Mouse (Mus musculus) hindbrain, postnatal 0 days (tissue): ENCODE measurements around the gene Vwa3b. TPM values are rescaled to one million over a fixed set of nuclear protein-coding genes. Genes with fewer than 3 reads are reported as not detected.

Experiments
- ATAC-seq: fragments of 200-750 bp; cut with Nextera tagmentation; 2 replicates; pipeline ENCODE4 v1.8.0; 2017; ENCODE audit warnings: mild to moderate bottlenecking, moderate TSS enrichment, moderate library complexity
- DNase-seq: peaks from one replicate; pipeline ENCODE4 v3.0.0-alpha.2; 2015; ENCODE audit warnings: low spot score
- H3K27ac ChIP-seq: fragments of 300-500 bp; sonication (generic); 2 replicates; pipeline ENCODE4 v1.5.1; 2014; ENCODE audit warnings: mild to moderate bottlenecking
- H3K27me3 ChIP-seq: fragments of 300-500 bp; sonication (generic); 2 replicates; pipeline ENCODE4 v1.6.1; 2014; ENCODE audit warnings: low read length, mixed read lengths; ENCODE audit not compliant: insufficient read depth
- H3K36me3 ChIP-seq: fragments of 300-500 bp; sonication (generic); 2 replicates; pipeline ENCODE4 v1.6.1; 2014; ENCODE audit warnings: low read length, mixed read lengths; ENCODE audit not compliant: insufficient read depth
- H3K4me1 ChIP-seq: fragments of 300-500 bp; sonication (generic); 2 replicates; pipeline ENCODE4 v1.6.1; 2014; ENCODE audit warnings: antibody characterized with exemption, low read length, mixed read lengths; ENCODE audit not compliant: insufficient read depth
- H3K4me2 ChIP-seq: fragments of 300-500 bp; sonication (generic); 2 replicates; pipeline ENCODE4 v1.6.1; 2014; ENCODE audit warnings: low read depth, mild to moderate bottlenecking, low read length, moderate library complexity, mixed read lengths
- H3K4me3 ChIP-seq: fragments of 300-500 bp; sonication (generic); 2 replicates; pipeline ENCODE4 v1.5.1; 2014; ENCODE audit warnings: low read length
- H3K9ac ChIP-seq: fragments of 300-500 bp; sonication (generic); replicated peaks from 2 replicates; pipeline ENCODE4 v1.6.1; 2014; ENCODE audit warnings: mild to moderate bottlenecking, low read length, moderate library complexity, mixed read lengths
- H3K9me3 ChIP-seq: fragments of 300-500 bp; sonication (generic); 2 replicates; pipeline ENCODE4 v1.6.1; 2016; ENCODE audit warnings: low read length, mixed read lengths
- CTCF ChIP-seq: IDR thresholded peaks from 2 replicates; pipeline ENCODE4 v1.5.1; 2016; ENCODE audit warnings: antibody characterized with exemption, control low read depth, low read depth
- WGBS: fragments of 180-500 bp; shearing (Covaris S2); extraction: QIAGEN DNeasy Blood & Tissue Kit; methylation state at CpG from one replicate; pipeline ENCODE4 v1.1.7; 2014; 5-methylcytosine and 5-hydroxymethylcytosine counted together
- polyA plus RNA-seq: library from polyadenylated mRNA; unstranded; fragments of >200 nt; fragmentation: Nextera tagmentation; extraction: Ambion mirVana; gene quantifications from 2 replicates; pipeline ENCODE4 v1.2.1, GENCODE M21; 2015
- total RNA-seq: library from RNA; depleted of rRNA; stranded (reverse); fragments of >200 nt; gene quantifications from 2 replicates; pipeline ENCODE4 v1.2.3, GENCODE M21; 2014

The Vwa3b gene
- total and polyA plus RNA-seq, 2 experiments from 2014 or later: 1.5 to 2.9 TPM

GRCm38 (mm10) chr1:37115847-37116246 is 89.5 kb downstream of the Vwa3b start:
- no peaks in the 10 kb centered on the region for H3K27me3 ChIP-seq
- H3K4me3 ChIP-seq: no peak overlapping the region

DNA sequence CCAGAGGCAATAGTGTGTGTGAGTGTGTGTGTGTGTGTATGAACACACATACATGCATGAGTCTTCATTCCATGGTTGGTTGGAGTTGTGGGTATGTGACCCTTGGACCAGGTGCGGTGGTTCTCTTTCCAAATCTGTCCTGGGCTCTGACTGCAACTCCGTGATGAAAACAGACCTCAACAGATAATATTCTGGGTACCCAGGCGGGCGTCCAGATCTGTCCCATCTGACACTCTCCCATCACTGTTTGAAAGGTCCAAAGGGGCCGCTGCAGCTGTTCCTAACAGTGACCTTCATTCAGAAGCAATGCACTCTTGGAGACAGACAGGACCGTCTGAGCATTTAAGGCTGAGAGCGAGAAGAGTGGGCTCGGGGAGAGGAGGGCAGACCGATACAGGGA is 90.2 kb downstream of the Vwa3b start:
- H3K4me1 ChIP-seq: no peaks in the 10 kb centered on the region
- ATAC-seq: no peak

More at GRCm38 (mm10) chr1:37115847-37116246, 89.5 kb downstream of the Vwa3b start:
- no peak for ATAC-seq
- no peak overlapping the region for H3K9ac ChIP-seq
- H3K36me3 ChIP-seq: no peaks in the 10 kb centered on the region
- H3K27ac ChIP-seq: no peak overlapping the region
- 87% methylated on average over 5 of the region's 5 CpGs for WGBS
- TF ChIP-seq CTCF: no peak
- no peak for DNase-seq
- H3K9me3 ChIP-seq: no peaks in the 10 kb centered on the region
- no peak overlapping the region for H3K4me2 ChIP-seq
- no peaks in the 10 kb centered on the region for H3K4me1 ChIP-seq

DNA sequence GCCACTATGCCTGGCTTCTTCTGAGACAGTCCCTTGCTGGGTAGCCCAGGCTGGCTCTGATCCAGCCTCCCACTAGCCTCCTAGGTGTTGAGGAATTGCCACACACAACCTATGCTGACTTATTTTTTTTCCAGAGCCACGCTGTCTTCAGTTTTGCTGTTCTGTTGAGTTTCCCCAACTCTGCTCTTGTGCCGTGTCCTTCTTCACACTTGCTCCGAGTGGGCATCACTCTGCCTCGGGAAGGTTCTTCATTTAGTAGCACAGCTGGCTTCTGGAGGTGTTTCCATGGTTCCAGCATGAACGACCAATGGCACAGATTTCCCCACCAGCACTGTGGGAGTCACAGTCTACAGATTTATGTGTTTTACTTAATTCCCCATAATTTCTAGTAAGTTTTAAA is 91.6 kb downstream of the Vwa3b start:
- no peak overlapping the region for H3K4me3 ChIP-seq
- no peak overlapping the region for H3K27ac ChIP-seq
- TF ChIP-seq CTCF: no peak
- H3K27me3 ChIP-seq: no peaks in the 10 kb centered on the region
- H3K36me3 ChIP-seq: no peaks in the 10 kb centered on the region
- H3K9ac ChIP-seq: no peak overlapping the region
- ATAC-seq: no peak
- no peak for DNase-seq
- 76% methylated on average over 5 of the region's 5 CpGs for WGBS
- H3K4me1 ChIP-seq: peaks cover 5% of the 10 kb centered on the region; the same call in 1 of the 2 replicates
- no peak overlapping the region for H3K4me2 ChIP-seq
- no peaks in the 10 kb centered on the region for H3K9me3 ChIP-seq

More for the DNA sequence above, 90.2 kb downstream of the Vwa3b start:
- TF ChIP-seq CTCF: no peak
- no peak overlapping the region for H3K27ac ChIP-seq
- no peaks in the 10 kb centered on the region for H3K36me3 ChIP-seq
- 80% methylated on average over 9 of the region's 9 CpGs for WGBS
- no peak overlapping the region for H3K4me2 ChIP-seq
- H3K27me3 ChIP-seq: no peaks in the 10 kb centered on the region
- no peaks in the 10 kb centered on the region for H3K9me3 ChIP-seq
- H3K9ac ChIP-seq: no peak overlapping the region
- H3K4me3 ChIP-seq: no peak overlapping the region
- DNase-seq: no peak

DNA sequence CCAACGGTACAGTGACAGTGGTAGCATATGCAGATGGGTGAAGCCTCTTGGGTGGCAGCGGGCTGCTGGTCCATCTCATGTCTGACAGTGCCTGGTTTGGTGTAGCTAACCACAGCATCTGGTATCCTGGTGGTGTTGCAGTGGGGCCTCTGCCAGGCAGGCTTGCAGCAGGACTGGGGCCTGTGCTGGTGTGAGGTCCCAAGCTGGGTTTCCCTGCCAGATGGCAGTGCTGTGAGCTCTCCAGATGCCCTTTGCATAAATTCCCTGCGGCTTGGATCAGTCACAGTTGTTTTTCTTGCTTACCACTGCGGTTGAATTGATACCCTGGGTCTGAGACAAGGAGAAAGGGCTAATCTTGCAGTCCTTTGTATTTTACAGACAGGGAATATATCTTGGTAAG is 95.9 kb downstream of the Vwa3b start:
- no peaks in the 10 kb centered on the region for H3K27me3 ChIP-seq
- 21% methylated on average over 4 of the region's 4 CpGs for WGBS
- peak; percentile 75 for DNase-seq
- H3K4me1 ChIP-seq: peaks cover 5% of the 10 kb centered on the region; the same call in 1 of the 2 replicates
- no peak overlapping the region for H3K4me2 ChIP-seq
- H3K36me3 ChIP-seq: no peaks in the 10 kb centered on the region
- no peaks in the 10 kb centered on the region for H3K9me3 ChIP-seq
- H3K4me3 ChIP-seq: no peak overlapping the region
- TF ChIP-seq CTCF: no peak
- H3K9ac ChIP-seq: no peak overlapping the region
- H3K27ac ChIP-seq: 0 out of 2 replicates have a peak overlapping the region, but pooled peaks have one; percentile 16
- ATAC-seq: peak; percentile 84

GRCm38 (mm10) chr1:37122798-37123197 is 96.4 kb downstream of the Vwa3b start:
- no peak for TF ChIP-seq CTCF
- no peaks in the 10 kb centered on the region for H3K36me3 ChIP-seq
- peak; percentile 48 for DNase-seq
- H3K27ac ChIP-seq: no peak overlapping the region
- H3K9ac ChIP-seq: no peak overlapping the region
- no peaks in the 10 kb centered on the region for H3K9me3 ChIP-seq
- no peaks in the 10 kb centered on the region for H3K27me3 ChIP-seq
- ATAC-seq: no peak
- no peak overlapping the region for H3K4me3 ChIP-seq
- no peak overlapping the region for H3K4me2 ChIP-seq
- WGBS: 26% methylated on average over 3 of the region's 3 CpGs
- peaks cover 5% of the 10 kb centered on the region; the same call in 1 of the 2 replicates for H3K4me1 ChIP-seq

DNA sequence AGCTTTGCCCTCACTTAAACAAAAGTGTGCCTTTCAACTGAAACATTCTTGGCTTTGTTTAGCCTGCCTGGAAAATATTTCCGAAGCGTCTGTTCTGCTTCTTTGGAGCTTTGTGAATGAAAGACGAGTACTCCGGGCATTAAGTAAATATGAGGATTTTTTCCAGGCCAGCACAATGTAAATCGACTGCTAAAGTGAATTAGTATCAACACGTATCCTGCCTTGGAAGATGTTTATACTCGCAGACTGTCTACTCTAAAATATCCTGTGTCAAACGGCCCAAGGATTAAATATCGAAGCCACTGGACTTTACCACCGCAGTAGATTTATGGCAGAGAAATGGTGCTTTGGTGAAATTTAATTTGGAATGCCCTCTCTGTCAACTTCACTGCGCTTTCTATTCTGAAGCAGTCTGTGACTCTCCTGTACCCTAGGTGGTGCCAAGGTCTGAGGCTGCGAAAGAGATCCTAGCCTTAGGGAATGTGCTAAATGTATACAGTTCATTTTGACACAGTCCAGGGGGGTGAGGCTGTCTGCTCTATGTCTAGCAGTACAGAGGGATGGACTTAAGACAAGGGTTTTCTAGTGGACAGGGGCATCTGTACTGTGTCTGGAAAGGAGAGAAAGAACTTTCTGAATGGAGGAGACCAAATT is 98.4 kb downstream of the Vwa3b start:
- 68% methylated on average over 12 of the region's 12 CpGs for WGBS
- DNase-seq: no peak
- Histone ChIP-seq H3K9ac (no peak overlapping the region), H3K4me3 (no peak overlapping the region), H3K9me3 (no peaks in the 10 kb centered on the region), H3K27me3 (no peaks in the 10 kb centered on the region), H3K36me3 (no peaks in the 10 kb centered on the region), H3K4me1 (peaks cover 5% of the 10 kb centered on the region; the same call in 1 of the 2 replicates), H3K4me2 (no peak overlapping the region), H3K27ac (no peak overlapping the region)
- TF ChIP-seq CTCF: no peak
- ATAC-seq: no peak

GRCm38 (mm10) chr1:37130012-37130570 is 103.7 kb downstream of the Vwa3b start:
- WGBS: 80% methylated on average over 7 of the region's 8 CpGs
- DNase-seq (no peak), ATAC-seq (no peak)
- Histone ChIP-seq H3K4me1 (no peaks in the 10 kb centered on the region), H3K36me3 (no peaks in the 10 kb centered on the region), H3K4me3 (no peak overlapping the region), H3K27me3 (no peaks in the 10 kb centered on the region), H3K9ac (no peak overlapping the region), H3K4me2 (no peak overlapping the region), H3K9me3 (no peaks in the 10 kb centered on the region), H3K27ac (no peak overlapping the region)
- TF ChIP-seq CTCF: no peak
